Mouse (Mus musculus) stomach, embryonic 14.5 days (tissue): Measurements from ENCODE around the gene Hist1h4f. TPM values are rescaled to one million over a fixed set of nuclear protein-coding genes. Genes with fewer than 3 reads are reported as not detected.
"Not testable (repeated sequence)": the region's sequence is repeated elsewhere in the genome, so short reads cannot be mapped to it uniquely, and the experiment has no call there.

Experiments
- ATAC-seq: fragments of 200-750 bp; cut with Nextera tagmentation; 2 replicates; pipeline ENCODE4 v1.8.0; 2017; ENCODE audit warnings: low read depth, moderate TSS enrichment; ENCODE audit not compliant: insufficient number of reproducible peaks, insufficient read depth, low FRiP score
- H3K27ac ChIP-seq: fragments of 300-500 bp; sonication (generic); 2 replicates; pipeline ENCODE4 v1.5.1; 2014; ENCODE audit warnings: mild to moderate bottlenecking, low read length, moderate library complexity, mixed read lengths
- H3K27me3 ChIP-seq: fragments of 300-500 bp; sonication (generic); 2 replicates; pipeline ENCODE4 v1.6.1; 2014; ENCODE audit warnings: low read length, control low read depth, mixed read lengths; ENCODE audit not compliant: control insufficient read depth, insufficient read depth
- H3K36me3 ChIP-seq: fragments of 300-500 bp; sonication (generic); 2 replicates; pipeline ENCODE4 v1.6.1; 2014; ENCODE audit warnings: mild to moderate bottlenecking, control low read depth, low read length, moderate library complexity, mixed read lengths; ENCODE audit not compliant: control insufficient read depth, insufficient read depth
- H3K4me1 ChIP-seq: fragments of 300-500 bp; sonication (generic); 2 replicates; pipeline ENCODE4 v1.6.1; 2014; ENCODE audit warnings: low read length, control low read depth, mixed read lengths; ENCODE audit not compliant: control insufficient read depth, insufficient read depth
- H3K4me2 ChIP-seq: fragments of 300-500 bp; sonication (generic); replicated peaks from 2 replicates; pipeline ENCODE4 v1.6.1; 2014; ENCODE audit warnings: low read depth, low read length, control low read depth
- H3K4me3 ChIP-seq: fragments of 300-500 bp; sonication (generic); 2 replicates; pipeline ENCODE4 v1.5.1; 2014; ENCODE audit warnings: low read depth, low read length, control low read depth
- H3K9ac ChIP-seq: fragments of 300-500 bp; sonication (generic); replicated peaks from 2 replicates; pipeline ENCODE4 v1.6.1; 2014; ENCODE audit warnings: low read depth, mild to moderate bottlenecking, control low read depth, low read length, moderate library complexity, mixed read lengths
- H3K9me3 ChIP-seq: fragments of 300-500 bp; sonication (generic); 2 replicates; pipeline ENCODE4 v1.6.1; 2016; ENCODE audit warnings: low read depth, low read length, control low read depth; ENCODE audit not compliant: control insufficient read depth
- WGBS: fragments of 180-500 bp; shearing (Covaris S2); extraction: QIAGEN DNeasy Blood & Tissue Kit; methylation state at CpG from one replicate; pipeline ENCODE4 v1.1.7; 2014; 5-methylcytosine and 5-hydroxymethylcytosine counted together
- polyA plus RNA-seq: library from polyadenylated mRNA; unstranded; fragments of >200 nt; fragmentation: Nextera tagmentation; extraction: Ambion mirVana; gene quantifications from 2 replicates; pipeline ENCODE4 v1.2.1, GENCODE M21; 2014

Gene Hist1h4f
- polyA plus RNA-seq, 1 experiment from 2014 or later = 1.8 TPM

DNA sequence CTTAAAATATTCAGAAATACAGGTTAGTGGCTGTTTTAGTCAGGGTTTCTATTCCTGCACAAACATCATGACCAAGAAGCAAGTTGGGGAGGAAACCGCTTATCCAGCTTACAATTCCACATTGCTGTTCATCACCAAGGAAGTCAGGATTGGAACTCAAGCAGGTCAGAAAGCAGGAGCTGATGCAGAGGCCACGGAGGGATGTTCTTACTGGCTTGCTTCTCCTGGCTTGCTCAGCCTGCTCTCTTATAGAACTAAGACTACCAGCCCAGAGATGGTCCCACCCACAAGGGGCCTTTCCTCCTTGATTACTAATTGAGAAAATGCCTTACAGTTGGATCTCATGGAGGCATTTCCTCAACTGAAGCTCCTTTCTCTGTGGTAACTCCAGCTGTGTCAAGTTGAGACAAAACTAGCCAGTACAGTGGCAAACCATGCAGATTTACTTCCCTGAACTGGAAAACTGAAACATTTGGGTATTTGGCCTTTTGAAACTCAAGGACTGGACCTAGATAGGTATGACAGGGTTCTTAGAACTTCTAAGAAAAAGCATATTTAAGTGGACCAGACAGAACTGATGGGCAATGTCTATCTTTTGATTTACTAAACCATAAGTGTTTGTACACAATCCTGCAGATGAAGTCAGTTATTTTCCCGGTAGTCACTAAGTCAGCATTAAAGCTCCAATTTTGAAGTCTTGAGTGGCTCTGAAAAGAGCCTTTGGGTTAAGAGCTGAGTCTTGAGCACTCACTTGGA is 9.0 kb downstream of the Hist1h4f start:
- peak overlapping the region; percentile 57 for H3K9ac ChIP-seq
- H3K4me2 ChIP-seq = peak overlapping the region; percentile 59
- H3K36me3 ChIP-seq, H3K27me3 ChIP-seq, H3K9me3 ChIP-seq, H3K4me1 ChIP-seq, ATAC-seq: not testable (repeated sequence)
- WGBS = 7% methylated on average over 3 of the region's 3 CpGs
- H3K27ac ChIP-seq = peak overlapping the region; percentile 80
- peak overlapping the region; percentile 38 for H3K4me3 ChIP-seq

DNA sequence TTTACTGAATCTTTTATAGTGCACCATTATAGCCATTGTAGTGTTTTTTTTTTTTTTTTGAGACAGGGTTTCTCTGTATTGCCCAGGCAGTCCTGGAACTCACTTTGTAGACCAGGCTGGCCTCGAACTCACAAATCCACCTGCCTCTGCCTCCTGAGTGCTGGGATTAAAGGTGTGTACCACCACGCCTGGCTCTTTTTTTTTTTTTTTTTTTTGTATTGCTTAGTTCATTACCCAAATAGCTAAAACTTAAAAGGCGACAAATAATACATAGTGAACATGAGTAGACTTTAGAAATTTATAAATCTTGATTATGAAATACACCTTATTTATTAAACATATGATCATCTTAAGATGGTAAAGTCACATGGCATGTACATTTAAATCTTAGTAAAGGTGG is 10.0 kb downstream of the Hist1h4f start:
- H3K4me3 ChIP-seq = no peak overlapping the region
- H3K27me3 ChIP-seq = no peaks in the 10 kb centered on the region
- H3K9me3 ChIP-seq = no peaks in the 10 kb centered on the region
- H3K4me1 ChIP-seq = peaks cover 6% of the 10 kb centered on the region; the same call in 1 of the 2 replicates
- 89% methylated on average over 3 of the region's 3 CpGs for WGBS
- H3K9ac ChIP-seq = no peak overlapping the region
- ATAC-seq = no peak
- peak overlapping the region; percentile 59; the same call in 1 of the 2 replicates for H3K4me2 ChIP-seq
- no peaks in the 10 kb centered on the region for H3K36me3 ChIP-seq
- no peak overlapping the region for H3K27ac ChIP-seq

DNA sequence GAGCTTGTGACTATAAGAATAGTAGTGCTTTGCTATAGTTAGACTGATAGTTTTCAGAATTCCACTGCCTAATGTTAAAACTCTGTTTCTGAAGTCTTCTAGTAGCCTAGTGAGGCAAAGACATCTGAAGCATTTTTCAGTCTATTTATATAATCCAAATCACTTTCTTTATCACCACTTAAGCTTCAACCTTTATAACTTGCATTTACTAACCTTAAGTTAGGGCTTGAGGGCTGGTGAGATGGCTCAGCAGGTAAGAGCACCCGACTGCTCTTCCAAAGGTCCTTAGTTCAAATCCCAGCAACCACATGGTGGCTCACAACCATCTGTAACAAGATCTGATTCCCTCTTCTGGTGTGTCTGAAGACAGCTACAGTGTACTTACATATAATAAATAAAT is 11.6 kb downstream of the Hist1h4f start:
- not testable (repeated sequence) for H3K9ac ChIP-seq, H3K27ac ChIP-seq, ATAC-seq, H3K4me2 ChIP-seq, H3K27me3 ChIP-seq, H3K9me3 ChIP-seq, H3K4me1 ChIP-seq, H3K4me3 ChIP-seq, H3K36me3 ChIP-seq
- WGBS = 79% methylated on average over 1 of the region's 1 CpGs

DNA sequence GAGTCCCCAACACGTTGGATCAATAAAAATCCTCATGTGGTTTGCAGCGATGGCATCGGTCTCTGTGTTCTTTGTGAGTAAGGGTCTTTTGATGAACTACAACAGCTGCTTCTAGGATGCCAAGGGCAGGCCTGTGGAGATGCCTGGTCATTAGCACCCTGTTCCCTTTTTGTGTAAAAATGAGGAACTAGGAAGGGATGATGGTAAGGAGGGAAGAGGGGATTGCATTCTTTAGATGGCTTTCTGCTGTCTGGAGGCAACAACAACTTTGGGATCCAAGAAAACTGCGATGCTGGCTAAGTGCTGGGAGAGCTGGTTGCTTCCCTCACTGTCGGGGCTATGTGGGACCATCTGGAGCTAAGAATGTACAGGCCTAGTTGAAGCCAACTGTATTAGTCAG is 13.2 kb downstream of the Hist1h4f start:
- no peak for ATAC-seq
- H3K4me3 ChIP-seq = no peak overlapping the region
- peaks cover 6% of the 10 kb centered on the region; the same call in 1 of the 2 replicates for H3K4me1 ChIP-seq
- no peak overlapping the region for H3K27ac ChIP-seq
- no peak overlapping the region for H3K4me2 ChIP-seq
- no peak overlapping the region for H3K9ac ChIP-seq
- 77% methylated on average over 5 of the region's 5 CpGs for WGBS
- no peaks in the 10 kb centered on the region for H3K9me3 ChIP-seq
- no peaks in the 10 kb centered on the region for H3K27me3 ChIP-seq
- H3K36me3 ChIP-seq = no peaks in the 10 kb centered on the region

DNA sequence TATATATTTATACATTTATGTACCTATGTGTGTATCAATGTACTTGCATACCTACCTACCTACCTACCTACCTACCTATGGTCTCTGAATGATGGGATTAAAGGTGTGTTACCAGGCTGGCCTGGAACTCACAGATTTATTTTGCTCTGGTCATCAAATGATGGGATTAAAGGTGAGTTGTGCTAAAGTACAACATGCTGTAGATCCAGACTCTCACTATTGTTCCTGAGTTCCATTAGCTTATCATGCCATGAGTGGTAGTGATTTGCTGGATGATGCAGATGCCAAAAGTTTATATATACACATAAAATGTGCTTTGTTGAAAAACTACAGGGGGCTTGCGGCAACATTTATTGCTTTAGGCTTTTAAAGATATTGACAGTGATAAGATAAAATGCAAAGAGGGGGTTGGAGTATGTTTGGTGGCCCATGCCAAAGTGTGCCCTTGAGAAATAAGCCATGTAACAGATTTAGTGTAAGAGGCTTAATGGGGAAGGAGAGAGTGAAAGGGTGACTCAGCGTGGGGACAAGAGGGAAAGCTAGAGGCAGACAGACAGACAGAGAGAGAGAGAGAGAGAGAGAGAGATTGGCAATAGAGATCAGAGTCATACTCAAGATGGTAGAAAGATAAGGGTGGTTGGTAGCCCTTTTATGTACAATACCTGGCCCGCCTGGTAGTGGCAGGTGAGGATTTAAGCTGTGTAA is 14.3 kb downstream of the Hist1h4f start:
- H3K9ac ChIP-seq = no peak overlapping the region

DNA sequence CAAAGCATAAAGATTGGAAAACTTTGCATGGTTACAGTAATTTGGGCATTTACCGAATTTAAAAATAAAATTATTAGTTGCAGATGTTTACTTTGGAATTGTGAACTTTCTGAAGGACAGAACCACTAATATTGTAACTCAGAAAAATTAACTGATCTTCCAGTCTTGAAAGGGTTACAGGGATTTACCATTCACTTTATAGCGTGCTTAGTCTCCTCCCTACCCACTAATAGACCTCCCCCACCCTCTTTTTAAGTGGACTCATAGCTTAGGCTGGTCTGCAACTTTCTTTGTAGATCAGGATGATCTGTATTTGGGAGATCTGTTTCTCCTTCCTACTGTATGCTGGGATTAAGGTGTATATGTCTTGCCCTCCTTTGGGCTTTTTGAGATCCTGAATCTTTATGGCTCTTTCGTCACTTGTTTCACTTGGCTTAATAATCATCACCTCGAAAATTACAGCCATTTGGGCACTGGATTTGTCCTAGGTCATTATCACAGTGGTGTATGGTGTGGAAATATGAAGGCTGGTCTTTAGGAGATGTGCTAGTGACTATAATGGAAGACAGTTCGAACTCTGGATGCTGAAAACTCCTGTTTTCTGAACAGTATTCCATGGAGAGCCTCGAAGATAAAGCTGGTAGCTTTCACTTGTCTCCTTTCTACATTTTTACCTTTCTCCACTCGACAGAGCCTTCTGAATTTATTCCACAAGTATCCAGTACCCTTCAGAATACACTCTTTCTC is 15.2 kb downstream of the Hist1h4f start:
- Histone ChIP-seq H3K9ac (peak overlapping the region; percentile 58), H3K27ac (peak overlapping the region; percentile 94), H3K4me1 (peaks cover 6% of the 10 kb centered on the region), H3K4me2 (peak overlapping the region; percentile 34), H3K36me3 (no peaks in the 10 kb centered on the region), H3K9me3 (no peaks in the 10 kb centered on the region), H3K27me3 (no peaks in the 10 kb centered on the region), H3K4me3 (peak overlapping the region; percentile 42)
- 18% methylated on average over 7 of the region's 7 CpGs for WGBS
- no peak for ATAC-seq

More for the DNA sequence above, 14.3 kb downstream of the Hist1h4f start:
- 75% methylated on average over 3 of the region's 3 CpGs for WGBS
- H3K36me3 ChIP-seq = no peaks in the 10 kb centered on the region
- peak overlapping the region; percentile 34 for H3K4me2 ChIP-seq
- no peaks in the 10 kb centered on the region for H3K9me3 ChIP-seq
- peaks cover 6% of the 10 kb centered on the region for H3K4me1 ChIP-seq
- H3K27me3 ChIP-seq = no peaks in the 10 kb centered on the region
- no peak overlapping the region for H3K27ac ChIP-seq
- peak overlapping the region; percentile 42; the same call in 1 of the 2 replicates for H3K4me3 ChIP-seq
- ATAC-seq = no peak

DNA sequence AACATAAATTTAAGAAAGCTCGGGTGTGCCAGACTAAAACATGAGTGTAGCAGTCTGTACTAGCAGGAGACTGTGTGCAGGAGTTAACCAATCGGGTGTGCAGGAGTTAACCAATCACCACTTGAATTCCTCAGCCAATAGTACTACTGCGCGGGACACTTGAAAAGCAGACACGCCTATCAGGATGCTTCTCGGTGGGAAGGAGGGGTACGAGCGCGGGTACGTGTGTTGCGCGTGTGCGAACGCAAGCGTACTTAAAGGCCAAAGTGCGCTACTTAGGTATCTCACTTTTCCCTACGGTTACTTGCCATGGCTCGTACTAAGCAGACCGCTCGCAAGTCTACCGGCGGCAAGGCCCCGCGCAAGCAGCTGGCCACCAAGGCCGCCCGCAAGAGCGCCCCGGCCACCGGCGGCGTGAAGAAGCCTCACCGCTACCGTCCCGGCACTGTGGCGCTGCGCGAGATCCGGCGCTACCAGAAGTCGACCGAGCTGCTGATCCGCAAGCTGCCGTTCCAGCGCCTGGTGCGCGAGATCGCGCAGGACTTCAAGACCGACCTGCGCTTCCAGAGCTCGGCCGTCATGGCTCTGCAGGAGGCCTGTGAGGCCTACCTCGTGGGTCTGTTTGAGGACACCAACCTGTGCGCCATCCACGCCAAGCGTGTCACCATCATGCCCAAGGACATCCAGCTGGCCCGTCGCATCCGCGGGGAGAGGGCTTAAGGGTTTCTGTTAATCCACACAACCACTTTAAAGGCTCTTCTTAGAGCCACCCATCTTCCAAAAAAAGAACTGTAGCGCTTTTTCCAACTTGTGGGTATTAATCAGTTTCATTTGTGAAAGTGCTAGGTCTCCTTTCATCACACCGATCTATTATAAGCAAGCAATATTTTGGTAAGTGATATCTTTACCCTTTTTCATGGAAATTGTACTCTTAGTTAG is 16.0 kb downstream of the Hist1h4f start, which contains the start of gene Hist1h3g:
Gene Hist1h3g (plus strand): TSS at position 286 of the 939 bp plus-strand sequence.
- not testable (repeated sequence) for H3K9me3 ChIP-seq, H3K4me1 ChIP-seq, H3K27me3 ChIP-seq, H3K36me3 ChIP-seq
- under 1% methylated on average over 36 of the region's 62 CpGs for WGBS
- H3K4me3 ChIP-seq = peak within 1 kb of the TSS; percentile 42
- peak; percentile 90 for ATAC-seq
- H3K9ac ChIP-seq = peak within 1 kb of the TSS; percentile 67
- peak within 1 kb of the TSS; percentile 94 for H3K27ac ChIP-seq
- H3K4me2 ChIP-seq = peak within 1 kb of the TSS; percentile 34
